Mouse (Mus musculus) hindlimb bud, embryonic 11.5 days (tissue): ENCODE measurements around the gene Nop53.

Experiments used
- DNase-seq: peaks from one replicate; pipeline ENCODE4 v3.0.0-alpha.2; 2012; ENCODE audit warnings: low read depth, low spot score; ENCODE audit errors: extremely low spot score

Nop53 gene

GRCm38 (mm10) chr7:15960691-15961090 lies 14.8 kb upstream of the Nop53 start:
- DNase-seq, result no peak

DNA sequence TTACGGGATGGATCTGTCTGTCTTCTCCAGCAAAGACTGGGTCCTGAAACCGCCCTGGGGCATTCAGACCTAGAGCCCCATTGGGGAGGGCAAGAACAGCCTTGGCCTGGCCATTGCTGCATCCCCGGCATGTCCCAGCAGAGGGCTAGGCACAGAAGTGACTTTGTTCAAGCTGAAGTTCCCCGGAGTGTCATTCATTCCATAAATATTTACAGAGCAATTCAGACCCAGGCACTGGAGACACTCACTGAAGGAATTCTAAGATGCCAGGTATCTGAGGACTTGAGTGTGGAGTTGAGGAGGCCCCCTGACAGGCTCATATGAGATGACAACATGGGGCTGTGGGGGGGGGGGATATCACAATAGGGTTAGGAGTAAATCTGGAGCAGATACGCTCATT lies 10.3 kb upstream of the Nop53 start:
- DNase-seq, result no peak

- DNase-seq, result no peak
Observed at GRCm38 (mm10) chr7:15955509-15955908, 9.6 kb upstream of the Nop53 start.

DNA sequence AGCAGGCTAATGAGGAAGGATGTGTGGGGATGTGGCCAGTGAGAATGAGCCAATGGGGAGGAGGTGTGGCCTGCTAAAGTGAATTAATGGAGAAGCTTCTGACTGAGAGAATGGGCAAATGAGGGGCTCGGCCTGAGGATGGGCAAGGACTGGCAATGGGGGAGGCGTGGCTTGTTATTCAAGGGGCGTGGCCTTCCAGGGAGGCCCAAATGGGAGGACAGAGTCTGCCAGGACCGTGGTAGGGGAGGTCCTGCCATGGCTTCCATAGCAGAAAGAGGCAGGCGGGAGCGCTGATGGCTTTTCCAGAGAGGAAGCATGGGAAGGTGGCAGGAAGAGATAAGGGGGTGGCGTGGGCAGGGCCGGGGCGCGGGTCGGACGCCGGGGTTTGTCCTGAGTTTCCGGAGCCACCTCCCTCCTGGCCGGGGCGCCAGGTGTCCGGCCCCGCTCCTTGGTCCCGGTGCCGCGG lies 9.1 kb upstream of the Nop53 start:
- no peak for DNase-seq

DNA sequence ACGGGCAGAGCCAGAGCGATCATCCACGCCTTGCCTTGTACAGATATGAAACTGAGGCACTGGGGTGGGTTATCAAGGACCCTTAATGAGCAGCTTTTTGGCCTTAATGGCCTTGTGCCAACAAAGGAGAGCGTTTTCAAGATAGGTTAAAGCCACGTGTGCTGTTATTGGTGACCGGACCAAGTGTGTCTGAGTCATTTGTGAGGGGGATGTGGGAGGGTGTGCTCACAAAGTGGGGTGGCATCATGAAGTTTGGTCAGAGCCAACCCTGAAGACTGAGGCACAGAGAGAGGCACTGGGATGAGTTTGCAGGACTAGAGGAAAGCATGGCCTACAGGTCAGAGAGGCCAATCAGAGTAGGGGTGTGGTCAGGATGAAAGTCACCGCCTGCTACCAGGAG lies 8.6 kb upstream of the Nop53 start:
- DNase-seq, result no peak

DNA sequence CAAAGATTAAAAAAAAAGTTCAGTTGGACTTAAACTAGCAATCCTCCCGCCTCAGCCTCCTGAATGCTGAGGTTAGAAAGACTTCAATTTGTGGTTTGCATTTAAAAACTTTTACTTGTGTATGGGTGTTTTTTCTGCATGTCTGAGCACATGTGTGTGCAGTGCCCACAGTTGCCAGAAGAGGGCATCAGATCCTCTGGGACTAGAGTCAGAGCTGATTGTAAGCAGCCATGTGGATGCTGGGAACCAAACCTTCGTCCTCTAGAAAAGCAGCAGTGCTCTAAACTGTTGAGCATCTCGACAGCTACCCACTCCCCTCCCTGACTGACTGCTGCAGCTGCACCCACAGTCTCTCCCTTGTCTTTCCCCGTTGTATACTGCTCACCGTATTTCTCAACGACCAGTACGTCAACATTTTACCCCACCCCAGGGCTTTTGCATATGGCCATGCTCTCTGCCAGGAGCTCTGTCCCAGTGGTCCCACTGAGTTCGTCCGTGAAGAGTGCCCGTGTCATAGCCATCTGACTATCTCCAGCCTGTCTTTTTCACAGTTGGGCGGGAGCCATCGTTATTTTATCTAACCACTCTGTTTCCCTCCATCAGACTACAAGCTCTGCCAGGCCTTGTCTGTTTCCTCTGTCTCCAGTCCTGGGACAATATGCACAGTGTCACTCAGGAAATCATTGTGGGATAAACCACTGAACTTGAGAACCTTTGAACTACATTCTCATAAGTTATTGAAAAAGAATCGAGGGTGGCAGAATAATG lies 7.6 kb upstream of the Nop53 start:
- no peak for DNase-seq

DNA sequence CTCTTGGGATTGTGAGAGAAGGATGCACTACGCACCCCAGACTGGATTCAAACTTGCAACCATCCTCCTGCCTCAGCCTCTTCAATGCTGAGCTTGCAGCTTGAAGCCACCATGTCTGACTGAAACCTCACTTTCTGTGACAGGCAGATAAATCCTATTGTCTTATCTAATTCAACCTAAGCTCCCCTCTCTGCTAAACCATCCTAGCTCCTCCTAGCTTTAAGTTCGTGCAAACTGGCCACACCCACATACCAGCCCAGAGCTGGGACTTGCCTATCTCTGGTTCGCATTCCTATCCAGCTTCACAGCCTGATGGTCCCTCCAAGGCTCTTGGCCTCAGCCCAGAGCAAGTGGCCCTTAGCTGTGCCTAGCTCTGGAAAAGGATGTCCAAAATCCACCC lies 6.5 kb upstream of the Nop53 start:
- DNase-seq, result no peak

GRCm38 (mm10) chr7:15950008-15950407 lies 4.1 kb upstream of the Nop53 start:
- no peak for DNase-seq

DNA sequence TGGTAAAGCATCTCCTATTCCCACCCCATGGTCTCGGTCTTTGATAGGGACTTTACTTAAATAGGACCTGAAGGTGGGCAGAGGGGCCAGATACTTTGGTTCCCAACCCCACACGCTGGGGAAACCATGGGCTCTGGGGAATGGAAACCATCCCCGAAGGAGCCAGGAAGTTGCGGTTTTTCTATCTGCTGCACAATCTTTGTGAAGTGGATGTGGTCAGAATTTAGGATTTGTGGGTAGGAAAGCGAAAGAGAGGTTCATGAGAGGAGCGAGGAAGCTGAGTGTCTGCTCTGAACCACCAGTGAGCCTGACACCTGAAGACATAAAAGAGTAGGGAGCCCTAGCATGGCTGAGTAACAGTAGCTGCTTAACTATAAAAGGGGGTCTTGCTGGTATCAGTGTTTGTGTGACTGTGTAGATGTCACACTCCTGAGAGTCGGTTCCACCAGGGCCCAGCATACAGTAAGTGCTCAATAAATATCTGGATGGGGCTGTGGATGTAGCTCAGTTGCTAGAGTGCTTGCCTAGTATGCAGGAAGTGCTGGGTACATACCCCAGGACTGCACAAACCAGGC lies 3.4 kb upstream of the Nop53 start:
- no peak for DNase-seq

GRCm38 (mm10) chr7:15948381-15948941 lies 2.6 kb upstream of the Nop53 start:
- no peak for DNase-seq

- DNase-seq, result no peak
Observed at GRCm38 (mm10) chr7:15947653-15948260, 1.9 kb upstream of the Nop53 start.

- no peak for DNase-seq
Observed at GRCm38 (mm10) chr7:15945211-15945610, 663 bp downstream of the Nop53 start.

- DNase-seq, result no peak
Observed at GRCm38 (mm10) chr7:15944311-15944710, 1.6 kb downstream of the Nop53 start.

DNA sequence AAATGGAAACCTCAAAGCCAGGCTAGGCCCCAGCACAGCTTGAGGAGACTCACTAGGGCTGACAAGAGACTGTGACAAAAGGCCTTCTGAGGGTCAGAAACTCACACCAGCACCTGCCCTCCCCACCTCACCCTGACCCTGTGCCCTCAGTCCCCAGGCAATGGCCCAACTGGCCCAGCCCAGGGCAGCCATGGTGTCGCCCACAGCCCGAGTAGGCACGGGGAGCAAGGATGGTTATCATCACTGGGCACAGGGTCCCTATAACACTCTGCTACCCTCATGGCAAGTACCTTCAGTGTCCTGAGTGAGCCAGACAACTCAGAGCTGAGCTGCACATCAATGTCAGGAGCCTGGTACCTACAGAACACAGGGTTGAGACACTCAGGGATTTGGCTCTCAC lies 7.3 kb downstream of the Nop53 start:
- DNase-seq, result no peak

DNA sequence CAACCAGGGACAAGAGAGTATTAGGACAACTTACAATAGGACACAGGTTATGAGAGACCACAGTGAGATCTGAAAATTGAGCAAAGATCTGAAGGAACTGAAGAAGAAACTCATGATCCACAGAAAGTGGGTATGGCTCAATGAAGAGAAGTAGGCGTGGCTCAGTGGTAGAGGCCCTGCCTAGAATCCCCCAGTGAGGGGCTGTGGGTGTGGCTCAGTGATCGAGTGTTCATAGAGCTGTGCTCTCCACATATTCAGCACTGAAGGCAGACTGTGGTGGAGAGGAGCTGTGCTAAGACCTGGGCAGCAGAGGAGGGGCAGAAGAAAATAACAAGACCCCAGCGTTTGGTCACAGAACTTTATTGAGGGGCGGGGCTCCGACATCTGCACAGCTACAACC lies 8.4 kb downstream of the Nop53 start:
- no peak for DNase-seq

GRCm38 (mm10) chr7:15933437-15934359 lies 12.2 kb downstream of the Nop53 start:
- no peak for DNase-seq

- DNase-seq, result no peak
Observed at GRCm38 (mm10) chr7:15931635-15932034, 14.2 kb downstream of the Nop53 start.

DNA sequence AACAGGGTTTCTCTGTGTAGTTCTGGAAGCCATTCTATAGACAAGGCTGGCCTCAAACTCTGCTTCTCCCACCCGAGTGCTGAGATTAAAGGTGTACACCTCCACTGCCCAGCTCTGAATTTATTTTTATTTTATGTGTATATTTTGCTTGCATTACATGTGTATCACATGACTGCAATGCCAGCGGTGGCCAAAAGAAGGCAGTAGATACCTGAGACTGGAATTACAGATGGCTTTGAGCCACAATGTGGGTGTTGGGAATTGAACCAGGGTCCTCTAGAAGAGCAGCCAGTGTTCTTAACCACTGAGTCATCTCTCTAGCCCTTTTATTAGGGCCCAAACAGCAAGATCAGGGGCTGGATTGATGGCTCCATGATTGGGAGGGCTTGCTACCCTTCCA lies 15.3 kb downstream of the Nop53 start:
- DNase-seq, result no peak

DNA sequence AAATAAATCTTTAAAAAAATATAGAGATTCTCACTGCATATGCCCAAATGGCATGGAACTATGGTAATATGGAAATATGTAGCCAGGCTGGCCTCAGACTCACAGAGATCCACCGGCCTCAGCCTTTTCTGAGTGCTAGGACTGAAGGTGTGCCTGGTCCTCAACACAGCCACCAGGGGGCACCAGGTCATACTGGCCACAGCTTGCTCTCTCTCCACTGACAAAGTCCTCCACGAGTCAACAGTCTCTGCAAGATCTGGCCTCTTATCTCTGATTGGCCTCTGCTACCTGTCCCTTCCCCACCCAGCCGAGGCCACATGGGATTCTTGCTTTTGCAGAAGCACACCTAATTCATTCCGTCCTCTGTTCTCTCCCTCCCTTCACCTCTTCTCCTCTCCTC lies 16.0 kb downstream of the Nop53 start:
- DNase-seq, result no peak

DNA sequence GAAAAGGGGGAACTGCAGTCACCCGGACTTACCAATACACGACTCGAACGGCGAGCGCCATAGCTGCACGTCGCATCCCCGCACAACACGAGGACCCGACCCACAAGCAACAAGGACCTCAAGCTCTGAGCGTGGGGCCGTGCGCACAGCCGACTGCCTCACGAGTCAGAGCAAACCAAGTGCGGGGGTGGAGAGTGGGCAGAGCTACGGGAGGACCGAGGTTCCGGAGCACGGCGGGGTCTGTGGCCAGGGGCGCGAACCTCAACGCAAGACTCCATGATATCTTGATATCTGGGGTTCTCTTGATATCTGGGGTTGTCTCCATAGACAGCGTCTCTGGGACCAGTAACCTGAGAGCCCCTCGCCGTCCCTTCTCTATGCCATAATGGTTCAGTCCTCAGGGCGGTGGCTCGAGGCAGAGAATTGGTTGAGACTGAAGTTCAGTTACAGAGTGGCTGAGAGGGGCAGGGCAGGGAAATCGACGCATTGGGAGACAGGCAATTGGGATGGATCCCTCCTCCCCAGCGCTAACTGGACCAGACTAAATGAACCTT lies 23.6 kb downstream of the Nop53 start, which contains the start of gene Selenow:
Gene Selenow (minus strand): TSS at position 183 of the 554 bp plus-strand sequence.
- DNase-seq, result peak; percentile 79

GRCm38 (mm10) chr7:15921796-15922195 lies 24.1 kb downstream of the Nop53 start:
- DNase-seq, result no peak
